Mouse (Mus musculus) MEL (cell line): ENCODE results near the gene Zfp799. TPM values are rescaled to one million over a fixed set of nuclear protein-coding genes. Genes with fewer than 3 reads are reported as not detected.

Experiments used
- DNase-seq: peaks from one replicate; pipeline ENCODE4 v3.0.0; 2011; ENCODE audit warnings: low read depth, low spot score
- H3K27ac ChIP-seq: 2 replicates; pipeline ENCODE4 v1.5.1; 2012; ENCODE audit warnings: low read depth, mild to moderate bottlenecking, control low read depth, low read length, moderate library complexity; ENCODE audit not compliant: control insufficient read depth
- H3K27me3 ChIP-seq, 2 experiments: fragments of 150-350 bp in 1 of 2; sonication (generic) in 1 of 2; 2 replicates each; pipeline ENCODE4 v1.6.1; 2012; ENCODE audit warnings: low read length in 2 of 2, mild to moderate bottlenecking in 2 of 2, improper control_type of control experiment in 1 of 2, moderate library complexity in 1 of 2; ENCODE audit not compliant: insufficient read depth in 2 of 2, control insufficient read depth in 1 of 2
- H3K36me3 ChIP-seq, 2 experiments: 2 replicates each; pipeline ENCODE4 v1.6.1; 2012 to 2014; ENCODE audit warnings: low read length in 2 of 2, improper control_type of control experiment in 1 of 2, inconsistent platforms in 1 of 2, mild to moderate bottlenecking in 1 of 2; ENCODE audit not compliant: insufficient read depth in 2 of 2, control insufficient read depth in 1 of 2
- H3K4me1 ChIP-seq, 2 experiments: fragments of 150-350 bp in 1 of 2; sonication (generic) in 1 of 2; 2 replicates each; pipeline ENCODE4 v1.6.1; 2012; ENCODE audit warnings: low read length in 2 of 2, improper control_type of control experiment in 1 of 2, mild to moderate bottlenecking in 1 of 2; ENCODE audit not compliant: insufficient read depth in 2 of 2, control insufficient read depth in 1 of 2
- H3K4me3 ChIP-seq, 2 experiments: fragments of 150-350 bp in 1 of 2; sonication (generic) in 1 of 2; 2 replicates each; pipeline ENCODE4 v1.5.1; 2012; ENCODE audit warnings: low read depth in 2 of 2, low read length in 2 of 2, mild to moderate bottlenecking in 2 of 2, moderate library complexity in 2 of 2, control low read depth in 1 of 2, improper control_type of control experiment in 1 of 2; ENCODE audit not compliant: control insufficient read depth in 1 of 2, insufficient read depth in 1 of 2
- H3K79me2 ChIP-seq: 2 replicates; pipeline ENCODE4 v1.6.1; 2012; ENCODE audit warnings: mild to moderate bottlenecking, low read length, moderate library complexity; ENCODE audit not compliant: control insufficient read depth, poor library complexity, insufficient read depth
- H3K9ac ChIP-seq: 2 replicates; pipeline ENCODE4 v1.6.1; 2012; ENCODE audit warnings: low read depth, mild to moderate bottlenecking, control low read depth, low read length, moderate library complexity; ENCODE audit not compliant: control insufficient read depth, poor library complexity, severe bottlenecking
- H3K9me3 ChIP-seq: fragments of 150-350 bp; sonication (generic); replicated peaks from 2 replicates; pipeline ENCODE4 v1.6.1; 2012; ENCODE audit warnings: mild to moderate bottlenecking, low read length, improper control_type of control experiment, moderate library complexity; ENCODE audit not compliant: insufficient read depth
- E2F4 ChIP-seq: IDR thresholded peaks from 2 replicates; pipeline ENCODE4 v1.6.1; 2011; ENCODE audit warnings: low read depth, low read length, improper control_type of control experiment, borderline replicate concordance
- EP300 ChIP-seq, 2 experiments: IDR thresholded peaks; 2 replicates each; pipeline ENCODE4 v1.6.1; 2011; ENCODE audit warnings: improper control_type of control experiment in 2 of 2, low read length in 2 of 2, low read depth in 1 of 2, mild to moderate bottlenecking in 1 of 2
- GABPA ChIP-seq: IDR thresholded peaks from 2 replicates; pipeline ENCODE4 v1.6.1; 2012; ENCODE audit warnings: low read depth, mild to moderate bottlenecking, inconsistent platforms, low read length, improper control_type of control experiment, moderate library complexity
- GATA1 ChIP-seq: IDR thresholded peaks from 2 replicates; pipeline ENCODE4 v1.6.1; 2011; ENCODE audit warnings: low read depth, low read length, improper control_type of control experiment
- KAT2A ChIP-seq: conservative IDR thresholded peaks from 2 replicates; pipeline ENCODE4 v1.6.1; 2012; ENCODE audit warnings: low read depth, low read length, improper control_type of control experiment, inconsistent platforms
- MAX ChIP-seq: IDR thresholded peaks from 2 replicates; pipeline ENCODE4 v1.6.1; 2011; ENCODE audit warnings: low read length, improper control_type of control experiment
- MEF2A ChIP-seq: IDR thresholded peaks from 2 replicates; pipeline ENCODE4 v1.6.1; 2014; ENCODE audit warnings: low read depth, mild to moderate bottlenecking, inconsistent platforms, low read length, improper control_type of control experiment; ENCODE audit not compliant: poor library complexity, insufficient replicate concordance, severe bottlenecking; ENCODE audit errors: extremely low read depth
- MYB ChIP-seq: IDR thresholded peaks from 2 replicates; pipeline ENCODE4 v1.6.1; 2011; ENCODE audit warnings: mild to moderate bottlenecking, low read depth, low read length, improper control_type of control experiment
- POLR2A ChIP-seq, 2 experiments: IDR thresholded peaks; 2 replicates each; pipeline ENCODE4 v1.6.1; 2011 to 2012; ENCODE audit warnings: low read length in 2 of 2, mild to moderate bottlenecking in 2 of 2, control low read depth in 1 of 2, improper control_type of control experiment in 1 of 2, low read depth in 1 of 2, moderate library complexity in 1 of 2; ENCODE audit not compliant: control insufficient read depth in 1 of 2, insufficient read depth in 1 of 2, poor library complexity in 1 of 2
- POLR2AphosphoS2 ChIP-seq: IDR thresholded peaks from 2 replicates; pipeline ENCODE4 v1.6.1; 2011; ENCODE audit warnings: low read length, improper control_type of control experiment
- POLR2AphosphoS5 ChIP-seq: IDR thresholded peaks from 2 replicates; pipeline ENCODE4 v1.6.1; 2012; ENCODE audit warnings: low read depth, borderline replicate concordance, mild to moderate bottlenecking, inconsistent platforms, low read length, moderate library complexity, mixed read lengths
- TBP ChIP-seq: IDR thresholded peaks from 2 replicates; pipeline ENCODE4 v1.8.0; 2011; ENCODE audit warnings: low read depth, low read length, improper control_type of control experiment
- USF1 ChIP-seq: IDR thresholded peaks from 2 replicates; pipeline ENCODE4 v1.6.1; 2014; ENCODE audit warnings: low read depth, mild to moderate bottlenecking, inconsistent platforms, low read length, improper control_type of control experiment, moderate library complexity
- USF2 ChIP-seq, 2 experiments: IDR thresholded peaks; 2 replicates each; pipeline ENCODE4 v1.6.1; 2011 to 2012; ENCODE audit warnings: improper control_type of control experiment in 2 of 2, low read length in 2 of 2, borderline replicate concordance in 1 of 2, inconsistent platforms in 1 of 2, low read depth in 1 of 2, mild to moderate bottlenecking in 1 of 2; ENCODE audit not compliant: insufficient read depth in 1 of 2
- ZC3H11A ChIP-seq: IDR thresholded peaks from 2 replicates; pipeline ENCODE4 v1.6.1; 2012; ENCODE audit warnings: low read depth, mild to moderate bottlenecking, inconsistent platforms, low read length, improper control_type of control experiment
- ZKSCAN1 ChIP-seq: IDR thresholded peaks from 2 replicates; pipeline ENCODE4 v1.6.1; 2012; ENCODE audit warnings: low read depth, mild to moderate bottlenecking, inconsistent platforms, low read length, improper control_type of control experiment, moderate library complexity
- ZMIZ1 ChIP-seq: IDR thresholded peaks from 2 replicates; pipeline ENCODE4 v1.6.1; 2012; ENCODE audit warnings: low read depth, mild to moderate bottlenecking, inconsistent platforms, low read length, improper control_type of control experiment, moderate library complexity
- polyA plus RNA-seq, 2 experiments: library from polyadenylated mRNA; stranded (reverse) in 1 of 2; unstranded in 1 of 2; fragments of >175 nt in 1 of 2; fragments of >200 nt in 1 of 2; gene quantifications; 2 replicates each; pipeline versions ENCODE4 v1.2.1 to v1.2.4; 2012; ENCODE audit warnings: low replicate concordance in 2 of 2, low read depth in 1 of 2; ENCODE audit not compliant: insufficient read length in 2 of 2, insufficient read depth in 1 of 2, missing spikeins in 1 of 2
- total RNA-seq: library from RNA; depleted of rRNA; stranded (reverse); fragments of 300-350 nt; gene quantifications from 2 replicates; pipeline ENCODE4 v1.2.3, GENCODE M21; 2012

The Zfp799 gene
- total and polyA plus RNA-seq, 3 experiments = 0.01 TPM; not detected in 2

GRCm38 (mm10) chr17:32851581-32851980, 21.5 kb upstream of the Zfp799 start:
- no peak overlapping the region for H3K4me3 ChIP-seq
- no peak overlapping the region for H3K27ac ChIP-seq
- peaks cover 0 to 3% of the 10 kb centered on the region in 2 experiments; a peak in 3 of 4 replicates for H3K27me3 ChIP-seq
- DNase-seq = no peak
- no peak overlapping the region for H3K9ac ChIP-seq
- H3K4me1 ChIP-seq = no peaks in the 10 kb centered on the region
- TF ChIP-seq POLR2A (IDR thresholded peaks at IDR 0.05; ENCODE audit: control insufficient read depth in 1 of 2, insufficient read depth in 1 of 2, low read depth in 1 of 2, low read length in 2 of 2, poor library complexity in 1 of 2) = no peak
- TF ChIP-seq, all 39 proteins: peak for 0
- Histone ChIP-seq H3K79me2 (no peaks in the 10 kb centered on the region), H3K9me3 (no peaks in the 10 kb centered on the region), H3K36me3 (no peaks in the 10 kb centered on the region)

GRCm38 (mm10) chr17:32841388-32841787, 11.3 kb upstream of the Zfp799 start:
- TF ChIP-seq MAX (no peak), ZC3H11A (no peak), MYB (no peak), POLR2AphosphoS2 (no peak), TBP (no peak), POLR2AphosphoS5 (no peak), USF2 (IDR thresholded peaks at IDR 0.05; ENCODE audit: borderline replicate concordance in 1 of 2, insufficient read depth in 1 of 2, low read depth in 1 of 2, low read length in 2 of 2) (no peak), ZKSCAN1 (no peak), USF1 (no peak), MEF2A (no peak), GABPA (no peak), EP300 (IDR thresholded peaks at IDR 0.05; ENCODE audit: low read depth in 1 of 2, low read length in 2 of 2) (no peak), ZMIZ1 (no peak), KAT2A (no peak), GATA1 (no peak), E2F4 (no peak)
- no peak for DNase-seq
- Histone ChIP-seq H3K9ac (no peak overlapping the region), H3K79me2 (no peaks in the 10 kb centered on the region), H3K27ac (no peak overlapping the region), H3K4me3 (no peak overlapping the region), H3K4me1 (no peaks in the 10 kb centered on the region), H3K9me3 (no peaks in the 10 kb centered on the region), H3K36me3 (no peaks in the 10 kb centered on the region), H3K27me3 (no peaks in the 10 kb centered on the region; a peak in 1 of 4 replicates)
